Mouse (Mus musculus) kidney, postnatal 36 days (tissue): ENCODE measurements at regions not wholly inside any gene's neighbourhood (a gene's known extent, or its start where the extent isn't known, plus 50 kb on each side); places are given as distances from the start of the nearest gene placed in this dataset.

Source experiments
- DNase-seq, 2 experiments: peaks; one replicate each; pipeline ENCODE4 v3.0.0; 2021 to 2022; ENCODE audit warnings: mixed read lengths in 2 of 2

GRCm38 (mm10) chr2:40522536-40522935, 1296.3 kb upstream of the Ppp6c start:
- DNase-seq: no peak

- no peak for DNase-seq
Measured at GRCm38 (mm10) chr2:40510594-40511304, 1284.5 kb upstream of the Ppp6c start.

GRCm38 (mm10) chr2:40478747-40479662, 1252.8 kb upstream of the Ppp6c start:
- DNase-seq: peak; percentile 59 to 86

- no peak for DNase-seq
Measured at GRCm38 (mm10) chr2:40477414-40477813, 1251.2 kb upstream of the Ppp6c start.

GRCm38 (mm10) chr2:40456374-40456773, 1230.1 kb upstream of the Ppp6c start:
- DNase-seq: no peak

GRCm38 (mm10) chr2:40432821-40433490, 1206.7 kb upstream of the Ppp6c start:
- DNase-seq: no peak

GRCm38 (mm10) chr2:40431335-40431734, 1205.1 kb upstream of the Ppp6c start:
- no peak for DNase-seq

- no peak for DNase-seq
Measured at GRCm38 (mm10) chr2:40402418-40402817, 1176.2 kb upstream of the Ppp6c start.
